Mouse (Mus musculus) embryonic facial prominence, embryonic 14.5 days (tissue): ENCODE measurements around the gene Agbl5. TPM values are rescaled to one million over a fixed set of nuclear protein-coding genes. Genes with fewer than 3 reads are reported as not detected.
A peak's percentile ranks its signal among the peaks of the same experiment; 100 is the strongest.

Source experiments
- ATAC-seq: fragments of 200-750 bp; cut with Nextera tagmentation; 2 replicates; pipeline ENCODE4 v1.8.0; 2017; ENCODE audit warnings: low read depth, moderate number of reproducible peaks, moderate TSS enrichment
- DNase-seq: peaks from one replicate; pipeline ENCODE4 v3.0.0-alpha.2; 2015; ENCODE audit warnings: low spot score
- H3K27ac ChIP-seq: fragments of 300-500 bp; sonication (generic); replicated peaks from 2 replicates; pipeline ENCODE4 v1.5.1; 2014; ENCODE audit warnings: low read depth, mild to moderate bottlenecking, low read length, moderate library complexity
- H3K27me3 ChIP-seq: fragments of 300-500 bp; sonication (generic); replicated peaks from 2 replicates; pipeline ENCODE4 v1.6.1; 2014; ENCODE audit warnings: low read length; ENCODE audit not compliant: control insufficient read depth, insufficient read depth
- H3K36me3 ChIP-seq: fragments of 300-500 bp; sonication (generic); 2 replicates; pipeline ENCODE4 v1.6.1; 2014; ENCODE audit warnings: low read length, mixed read lengths; ENCODE audit not compliant: control insufficient read depth, insufficient read depth
- H3K4me1 ChIP-seq: fragments of 300-500 bp; sonication (generic); 2 replicates; pipeline ENCODE4 v1.6.1; 2014; ENCODE audit warnings: antibody characterized with exemption, low read length; ENCODE audit not compliant: control insufficient read depth, insufficient read depth
- H3K4me2 ChIP-seq: fragments of 300-500 bp; sonication (generic); 2 replicates; pipeline ENCODE4 v1.6.1; 2014; ENCODE audit warnings: low read depth, mild to moderate bottlenecking, low read length, moderate library complexity, mixed read lengths
- H3K4me3 ChIP-seq: fragments of 300-500 bp; sonication (generic); 2 replicates; pipeline ENCODE4 v1.5.1; 2014; ENCODE audit warnings: low read depth, mild to moderate bottlenecking, low read length
- H3K9ac ChIP-seq: fragments of 300-500 bp; sonication (generic); 2 replicates; pipeline ENCODE4 v1.6.1; 2014; ENCODE audit warnings: low read depth, mild to moderate bottlenecking, low read length, moderate library complexity, mixed read lengths
- H3K9me3 ChIP-seq: fragments of 300-500 bp; sonication (generic); 2 replicates; pipeline ENCODE4 v1.6.1; 2016; ENCODE audit warnings: low read length; ENCODE audit not compliant: control insufficient read depth
- whole genome bisulfite sequencing: fragments of 180-500 bp; shearing (Covaris S2); extraction: QIAGEN DNeasy Blood & Tissue Kit; methylation state at CpG from one replicate; pipeline ENCODE4 v1.1.7; 2014; 5-methylcytosine and 5-hydroxymethylcytosine counted together
- polyA plus RNA-seq: library from polyadenylated mRNA; unstranded; fragments of >200 nt; fragmentation: Nextera tagmentation; extraction: Ambion mirVana; gene quantifications from 2 replicates; pipeline ENCODE4 v1.2.1, GENCODE M21; 2014

Gene Agbl5
- polyA plus RNA-seq, 1 experiment from 2014 or later: 17.4 TPM

DNA sequence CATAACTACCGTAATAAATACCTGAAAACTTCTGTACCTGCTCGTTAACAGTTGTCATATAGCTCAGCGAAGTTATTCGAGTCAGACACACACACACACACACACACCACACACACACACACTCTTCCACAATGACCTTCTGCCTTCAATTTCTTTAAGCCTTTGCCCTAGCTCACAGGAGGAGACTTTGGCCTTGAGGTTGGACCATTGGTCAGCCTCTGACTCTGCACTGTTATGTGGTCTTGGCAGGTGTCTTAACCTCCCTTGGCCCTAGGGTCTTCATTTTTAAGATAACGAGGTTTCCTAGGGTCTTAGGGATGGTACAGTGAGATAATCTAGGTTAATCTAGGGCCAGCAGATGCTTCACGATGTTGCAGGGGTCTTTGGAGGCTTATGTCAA is 55.9 kb downstream of the Agbl5 start:
- ATAC-seq (no peak), DNase-seq (no peak)
- Histone ChIP-seq H3K27me3 (peaks cover 9% of the 10 kb centered on the region; the same call in 1 of the 2 replicates), H3K4me1 (peaks cover 6% of the 10 kb centered on the region; the same call in 1 of the 2 replicates), H3K9me3 (no peaks in the 10 kb centered on the region), H3K4me3 (no peak overlapping the region), H3K27ac (no peak overlapping the region), H3K36me3 (no peaks in the 10 kb centered on the region), H3K4me2 (no peak overlapping the region), H3K9ac (no peak overlapping the region)
- 85% methylated on average over 6 of the region's 6 CpGs for WGBS

DNA sequence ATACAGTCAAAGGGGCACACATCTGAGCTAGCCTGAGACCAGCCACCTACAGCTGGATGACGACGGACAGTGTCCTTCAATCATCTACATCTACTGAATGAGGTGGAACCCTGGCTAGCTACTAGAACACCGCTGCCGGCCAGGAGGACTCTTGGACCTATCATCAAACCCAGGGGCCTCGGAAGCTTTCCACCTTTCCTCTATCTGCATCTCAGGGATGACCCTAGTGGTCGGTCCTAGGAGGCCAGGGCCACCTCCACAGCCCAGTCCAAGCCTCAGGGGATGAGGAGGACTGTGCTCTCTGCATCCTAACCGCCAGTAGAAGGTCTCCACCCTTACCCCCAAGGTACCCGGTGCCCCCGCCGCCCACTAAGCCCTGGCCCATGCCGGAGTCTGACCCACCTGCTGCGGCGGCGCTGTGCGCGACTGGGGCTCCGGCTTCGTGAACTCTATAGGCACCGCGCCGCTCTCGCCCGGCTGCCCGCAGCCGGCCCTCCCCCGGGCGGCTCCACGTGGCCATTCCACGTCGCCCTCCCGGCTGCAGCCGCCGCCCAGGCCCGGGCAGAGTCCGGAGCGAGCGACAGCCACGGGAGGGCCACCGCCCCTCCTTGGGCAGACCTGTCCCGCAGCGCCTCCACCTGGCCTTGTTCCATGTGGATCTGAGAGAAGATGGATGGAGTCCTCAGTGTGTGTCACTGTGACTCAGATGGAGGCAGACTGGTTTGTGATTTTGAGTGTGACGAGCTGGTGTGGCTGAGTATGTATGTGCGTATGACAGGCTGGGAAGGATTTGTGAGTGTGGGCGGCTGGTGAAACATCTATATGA is 56.7 kb downstream of the Agbl5 start, which contains the start of gene Cgref1:
Gene Cgref1 (minus strand): TSS at position 636 of the 826 bp plus-strand sequence.
- peaks cover 9% of the 10 kb centered on the region; the same call in 1 of the 2 replicates for H3K27me3 ChIP-seq
- H3K36me3 ChIP-seq: no peaks in the 10 kb centered on the region
- ATAC-seq (peak; percentile 20; the same call in 1 of the 2 replicates), DNase-seq (peak; percentile 75)
- peak within 1 kb of the TSS; percentile 67 for H3K9ac ChIP-seq
- no peaks in the 10 kb centered on the region for H3K9me3 ChIP-seq
- H3K4me1 ChIP-seq: peaks cover 8% of the 10 kb centered on the region
- no peak within 1 kb of the TSS for H3K27ac ChIP-seq
- peak within 1 kb of the TSS; percentile 47 for H3K4me3 ChIP-seq
- WGBS: 8% methylated on average over 25 of the region's 44 CpGs
- H3K4me2 ChIP-seq: peak within 1 kb of the TSS; percentile 84

DNA sequence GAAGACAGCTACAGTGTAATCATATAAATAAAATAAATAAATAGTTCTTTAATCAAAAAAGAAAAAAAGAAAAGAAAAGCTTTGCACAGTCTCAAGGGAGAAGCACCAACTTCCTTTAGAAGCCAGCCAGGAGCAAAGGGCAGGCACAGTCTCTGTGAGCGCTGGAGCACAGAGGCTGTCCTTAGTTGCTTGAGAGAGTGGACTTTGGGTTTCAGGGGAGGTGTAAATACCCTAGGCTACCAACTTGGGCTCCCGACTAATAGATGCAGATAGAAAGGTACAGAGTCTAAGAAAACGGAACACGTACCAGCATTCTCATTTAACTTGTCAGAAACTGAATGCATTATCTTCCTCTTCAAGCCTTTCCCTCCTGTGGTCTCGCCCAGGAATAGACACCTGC is 60.1 kb downstream of the Agbl5 start:
- no peak overlapping the region for H3K4me3 ChIP-seq
- H3K9ac ChIP-seq: no peak overlapping the region
- H3K27me3 ChIP-seq: peaks cover 9% of the 10 kb centered on the region; the same call in 1 of the 2 replicates
- H3K36me3 ChIP-seq: peaks cover 17% of the 10 kb centered on the region
- no peak for DNase-seq
- H3K4me1 ChIP-seq: peaks cover 12% of the 10 kb centered on the region
- no peak overlapping the region for H3K4me2 ChIP-seq
- WGBS: 73% methylated on average over 5 of the region's 5 CpGs
- H3K27ac ChIP-seq: peak overlapping the region; percentile 78; the same call in 1 of the 2 replicates
- ATAC-seq: no peak
- no peaks in the 10 kb centered on the region for H3K9me3 ChIP-seq

- Histone ChIP-seq H3K9me3 (no peaks in the 10 kb centered on the region), H3K9ac (peak overlapping the region; percentile 60), H3K4me3 (peak overlapping the region; percentile 55), H3K4me1 (peaks cover 12% of the 10 kb centered on the region), H3K27ac (peak overlapping the region; percentile 78), H3K36me3 (peaks cover 29% of the 10 kb centered on the region), H3K27me3 (peaks cover 8% of the 10 kb centered on the region; the same call in 1 of the 2 replicates), H3K4me2 (peak overlapping the region; percentile 89)
- WGBS: under 1% methylated on average over 24 of the region's 31 CpGs
- DNase-seq (peak; percentile 96), ATAC-seq (peak; percentile 91)
These were observed 61.3 kb downstream of the Agbl5 start for GRCm38 (mm10) chr5:30949654-30950326.

DNA sequence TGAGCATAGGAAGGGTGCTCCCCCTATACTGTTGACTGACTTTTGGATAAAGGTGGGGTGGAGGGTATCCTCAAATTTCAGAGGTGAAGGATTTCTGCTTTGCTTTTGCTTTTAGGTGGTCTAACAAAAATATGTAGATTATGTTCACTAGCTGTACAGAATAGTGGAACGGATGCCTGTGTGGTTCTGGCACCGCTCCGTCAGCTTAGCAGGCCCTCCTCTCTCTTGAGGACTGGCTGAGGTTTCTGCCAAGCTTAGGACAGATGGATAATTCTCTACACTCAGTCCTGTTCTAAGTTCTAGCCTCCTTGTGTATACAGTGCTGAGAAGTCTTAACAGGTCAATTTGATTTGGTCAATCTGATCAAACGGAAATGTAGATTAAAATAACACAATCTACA is 62.0 kb downstream of the Agbl5 start:
- peak overlapping the region; percentile 55 for H3K4me3 ChIP-seq
- H3K27ac ChIP-seq: peak overlapping the region; percentile 78
- H3K9ac ChIP-seq: peak overlapping the region; percentile 60
- DNase-seq (no peak), ATAC-seq (no peak)
- no peaks in the 10 kb centered on the region for H3K9me3 ChIP-seq
- peak overlapping the region; percentile 89 for H3K4me2 ChIP-seq
- 0 out of 2 replicates have a peak, but pooled peaks cover 3% of the 10 kb centered on the region for H3K27me3 ChIP-seq
- 49% methylated on average over 4 of the region's 4 CpGs for WGBS
- H3K36me3 ChIP-seq: peaks cover 35% of the 10 kb centered on the region
- H3K4me1 ChIP-seq: peaks cover 12% of the 10 kb centered on the region

- DNase-seq: no peak
- H3K4me2 ChIP-seq: peak overlapping the region; percentile 89
- no peak overlapping the region for H3K4me3 ChIP-seq
- 91% methylated on average over 2 of the region's 2 CpGs for WGBS
- H3K9ac ChIP-seq: no peak overlapping the region
- no peak overlapping the region for H3K27ac ChIP-seq
- 0 out of 2 replicates have a peak, but pooled peaks cover 3% of the 10 kb centered on the region for H3K27me3 ChIP-seq
- ATAC-seq: no peak
- H3K36me3 ChIP-seq: peaks cover 40% of the 10 kb centered on the region
- no peaks in the 10 kb centered on the region for H3K9me3 ChIP-seq
- H3K4me1 ChIP-seq: peaks cover 12% of the 10 kb centered on the region
These were observed 62.4 kb downstream of the Agbl5 start for GRCm38 (mm10) chr5:30950922-30951321.

GRCm38 (mm10) chr5:30951706-30952105 is 63.2 kb downstream of the Agbl5 start:
- Histone ChIP-seq H3K27me3 (no peaks in the 10 kb centered on the region), H3K36me3 (peaks cover 42% of the 10 kb centered on the region), H3K27ac (no peak overlapping the region), H3K9ac (no peak overlapping the region), H3K4me2 (no peak overlapping the region), H3K4me1 (peaks cover 12% of the 10 kb centered on the region), H3K4me3 (no peak overlapping the region), H3K9me3 (no peaks in the 10 kb centered on the region)
- ATAC-seq (no peak), DNase-seq (no peak)
- WGBS: 89% methylated on average over 6 of the region's 6 CpGs

GRCm38 (mm10) chr5:30952551-30952950 is 64.1 kb downstream of the Agbl5 start:
- H3K9ac ChIP-seq: no peak overlapping the region
- no peaks in the 10 kb centered on the region for H3K27me3 ChIP-seq
- H3K9me3 ChIP-seq: no peaks in the 10 kb centered on the region
- H3K4me3 ChIP-seq: no peak overlapping the region
- no peak overlapping the region for H3K4me2 ChIP-seq
- ATAC-seq: no peak
- no peak overlapping the region for H3K27ac ChIP-seq
- H3K4me1 ChIP-seq: peaks cover 12% of the 10 kb centered on the region
- 81% methylated on average over 5 of the region's 5 CpGs for WGBS
- peaks cover 46% of the 10 kb centered on the region for H3K36me3 ChIP-seq
- DNase-seq: no peak
